Mouse (Mus musculus) cerebellum, adult 18-20 months (tissue): ENCODE measurements around the gene Sall1.

ENCODE experiments used
- DNase-seq, 2 experiments: peaks; one replicate each; pipeline ENCODE4 v3.0.0; 2021

The Sall1 gene

GRCm38 (mm10) chr8:88989002-88989401, 55.0 kb downstream of the Sall1 start:
- DNase-seq, result no peak

- DNase-seq, result no peak
Measured at GRCm38 (mm10) chr8:88983468-88983867, 60.5 kb downstream of the Sall1 start.
